ENCODE assay signal across 29 mouse cellular contexts in genomic region chr1:72493454-72493853, GRCm38 (mm10). TPM values are rescaled to one million over a fixed set of nuclear protein-coding genes. Genes with fewer than 3 reads are reported as not detected.
"Had no signal": no experiment of that assay in that cellular context is flagged by ENCODE, and none has a peak within 500 bp of the region (broad histone marks: within the 10 kb centered on the region; RNA-seq: fewer than 3 reads in every experiment).

No protein-coding gene starts in this region.

- H3K27me3 ChIP-seq: embryonic facial prominence, embryonic 12.5 days; embryonic facial prominence, embryonic 13.5 days; embryonic facial prominence, embryonic 15.5 days; forebrain, embryonic 12.5 days; forebrain, embryonic 13.5 days; forebrain, embryonic 15.5 days had no signal

- H3K27ac ChIP-seq: embryonic facial prominence, embryonic 12.5 days; embryonic facial prominence, embryonic 13.5 days; embryonic facial prominence, embryonic 15.5 days; forebrain, embryonic 10.5 days; forebrain, embryonic 12.5 days; forebrain, embryonic 13.5 days; forebrain, embryonic 15.5 days; gastrocnemius, adult 2 months; heart, adult 2 months; heart, embryonic 10.5 days had no signal

- H3K36me3 ChIP-seq: embryonic facial prominence, embryonic 12.5 days; embryonic facial prominence, embryonic 13.5 days; embryonic facial prominence, embryonic 15.5 days; forebrain, embryonic 10.5 days; forebrain, embryonic 12.5 days; forebrain, embryonic 15.5 days; heart, embryonic 10.5 days had no signal

- H3K9ac ChIP-seq: embryonic facial prominence, embryonic 12.5 days; embryonic facial prominence, embryonic 13.5 days; embryonic facial prominence, embryonic 15.5 days; forebrain, embryonic 12.5 days; forebrain, embryonic 13.5 days; forebrain, embryonic 15.5 days; forebrain, postnatal 0 days had no signal

- DNase-seq: cerebellum, adult 2 months; cerebellum, adult 8-10 months; cerebellum, adult 9-10 months; cerebellum, adult 9-11 months; cerebellum, postnatal 10 days; cerebellum, postnatal 14 days; cerebellum, postnatal 25 days; cerebellum, postnatal 36 days; embryo, embryonic 11 days; gastrocnemius, adult 2 months; gastrocnemius, postnatal 10 days; gastrocnemius, postnatal 14 days; gastrocnemius, postnatal 25 days; gastrocnemius, postnatal 36 days; heart, adult 18-20 months; heart, adult 2 months had no signal

- H3K9me3 ChIP-seq: embryonic facial prominence, embryonic 12.5 days; embryonic facial prominence, embryonic 13.5 days; embryonic facial prominence, embryonic 15.5 days; forebrain, embryonic 10.5 days; forebrain, embryonic 12.5 days; forebrain, embryonic 13.5 days; forebrain, embryonic 15.5 days; heart, embryonic 10.5 days had no signal

- H3K4me3 ChIP-seq: embryonic facial prominence, embryonic 12.5 days; embryonic facial prominence, embryonic 13.5 days; embryonic facial prominence, embryonic 15.5 days; erythroblast, embryonic 14.5 days; forebrain, embryonic 10.5 days; forebrain, embryonic 12.5 days; forebrain, embryonic 13.5 days; forebrain, embryonic 15.5 days; gastrocnemius, adult 2 months; heart, adult 2 months; heart, embryonic 10.5 days had no signal

- H3K4me2 ChIP-seq: embryonic facial prominence, embryonic 12.5 days; embryonic facial prominence, embryonic 13.5 days; embryonic facial prominence, embryonic 15.5 days; forebrain, embryonic 12.5 days; forebrain, embryonic 13.5 days; forebrain, embryonic 15.5 days had no signal

RNA-seq across cellular contexts. Expression of gene March4, which starts 43.3 kb away (rescaled TPM):
- total RNA-seq: common myeloid progenitor, adult 5-6 weeks; granulocyte monocyte progenitor cell, adult 5-6 weeks; heart, adult 2 months had no signal
- polyA plus RNA-seq: embryonic facial prominence, embryonic 11.5 days; erythroblast, embryonic 14.5 days; forebrain, embryonic 10.5 days; heart, embryonic 10.5 days had no signal
